Mouse (Mus musculus) liver, embryonic 14.5 days (tissue): ENCODE results near the gene Gm11238. TPM values are rescaled to one million over a fixed set of nuclear protein-coding genes. Genes with fewer than 3 reads are reported as not detected.

Experiments
- polyA plus RNA-seq, 2 experiments: library from polyadenylated mRNA; depleted of rRNA in 1 of 2; stranded (reverse) in 1 of 2; unstranded in 1 of 2; fragments of >200 nt; fragmentation: Nextera tagmentation in 1 of 2; extraction: Ambion mirVana in 1 of 2; gene quantifications; 2 replicates each; pipeline versions ENCODE4 v1.2.1 to v1.2.3; 2012 to 2014

The Gm11238 gene
- polyA plus RNA-seq, 2 experiments, result not detected

Other genes with a start within 250 kb of the Gm11238 start
- not detected in 2 replicates for gene Gm11487, start 202.8 kb upstream of the Gm11238 start, polyA plus RNA-seq (2012; rRNA removed)
- gene Gm11487, start 202.8 kb upstream of the Gm11238 start, polyA plus RNA-seq (2014; fragmentation: Nextera tagmentation; extraction: Ambion mirVana), result not detected in 2 replicates
- gene Gm11237, start 15.1 kb downstream of the Gm11238 start, polyA plus RNA-seq (2012; rRNA removed), result not detected in 2 replicates
- not detected in 2 replicates for gene Gm11237, start 15.1 kb downstream of the Gm11238 start, polyA plus RNA-seq (2014; fragmentation: Nextera tagmentation; extraction: Ambion mirVana)
- gene Gm11236, start 30.2 kb downstream of the Gm11238 start, polyA plus RNA-seq (2012; rRNA removed), result not detected in 2 replicates
- gene Gm11236, start 30.2 kb downstream of the Gm11238 start, polyA plus RNA-seq (2014; fragmentation: Nextera tagmentation; extraction: Ambion mirVana), result not detected in 2 replicates
- not detected in 2 replicates for gene Gm11239, start 60.5 kb downstream of the Gm11238 start, polyA plus RNA-seq (2012; rRNA removed)
- not detected in 2 replicates for gene Gm11239, start 60.5 kb downstream of the Gm11238 start, polyA plus RNA-seq (2014; fragmentation: Nextera tagmentation; extraction: Ambion mirVana)
- gene Gm428, start 75.6 kb downstream of the Gm11238 start, polyA plus RNA-seq (2012; rRNA removed), result not detected in 2 replicates
- not detected in 2 replicates for gene Gm428, start 75.6 kb downstream of the Gm11238 start, polyA plus RNA-seq (2014; fragmentation: Nextera tagmentation; extraction: Ambion mirVana)
- gene Rasef, start 183.1 kb downstream of the Gm11238 start, polyA plus RNA-seq (2012; rRNA removed), result not detected in 2 replicates
- 0.10 TPM in 1 of 2 replicates, not detected in the other for gene Rasef, start 183.1 kb downstream of the Gm11238 start, polyA plus RNA-seq (2014; fragmentation: Nextera tagmentation; extraction: Ambion mirVana)